Mouse (Mus musculus): ENCODE data around the gene Amn1. TPM values are rescaled to one million over a fixed set of nuclear protein-coding genes. Genes with fewer than 3 reads are reported as not detected.
"Not testable (repeated sequence)": the region's sequence is repeated elsewhere in the genome, so short reads cannot be mapped to it uniquely, and the experiment has no call there.

The Amn1 gene
- total RNA-seq, 1 experiment, result 12.6 TPM

- in situ Hi-C loops (cut with MboI; ENCODE audit: low sequenced_read_pairs in 2 of 2, unreplicated experiment in 2 of 2), result no loop called here
- no peaks in the 10 kb centered on the region for H3K4me1 ChIP-seq (ENCODE audit: control insufficient read depth in 2 of 2, insufficient read depth in 2 of 2, low read length in 2 of 2, poor library complexity in 1 of 2)
- no peak for TF ChIP-seq ZC3H11A (IDR thresholded peaks at IDR 0.05; ENCODE audit: borderline replicate concordance, low read depth, low read length)
- no peak for TF ChIP-seq CHD2 (IDR thresholded peaks at IDR 0.05; ENCODE audit: low read depth, low read length)
- TF ChIP-seq ZNF384 (IDR thresholded peaks at IDR 0.05; ENCODE audit: low read depth, low read length), result no peak
- no peak for TF ChIP-seq HCFC1 (IDR thresholded peaks at IDR 0.05; ENCODE audit: borderline replicate concordance, insufficient read depth, low read length)
- TF ChIP-seq MAFK (IDR thresholded peaks at IDR 0.05; ENCODE audit: insufficient read depth, low read depth, low read length), result no peak
- H3K4me3 ChIP-seq (ENCODE audit: insufficient read depth in 1 of 2, low read depth in 1 of 2, low read length in 2 of 2, poor library complexity in 1 of 2, severe bottlenecking in 1 of 2), result no peak overlapping the region
- H3K9me3 ChIP-seq (ENCODE audit: control insufficient read depth, insufficient read depth, low read depth, low read length), result no peaks in the 10 kb centered on the region
- no peak overlapping the region for H3K27ac ChIP-seq (ENCODE audit: insufficient read depth, low read depth, low read length, poor library complexity, severe bottlenecking)
- H3K9ac ChIP-seq (ENCODE audit: insufficient read depth, low read depth, low read length, poor library complexity, severe bottlenecking), result no peak overlapping the region
- H3K36me3 ChIP-seq (ENCODE audit: control insufficient read depth, insufficient read depth, low read length, poor library complexity, severe bottlenecking), result peaks cover 6% of the 10 kb centered on the region
- DNase-seq (ENCODE audit: low read depth, low spot score), result no peak
Observed at GRCm38 (mm10) chr6:149179064-149179463, 9.4 kb downstream of the Amn1 start.

GRCm38 (mm10) chr6:149174932-149175570 is 13.5 kb downstream of the Amn1 start:
- H3K4me1 ChIP-seq (ENCODE audit: control insufficient read depth in 2 of 2, insufficient read depth in 2 of 2, low read length in 2 of 2, poor library complexity in 1 of 2), result no peaks in the 10 kb centered on the region
- no peak overlapping the region for H3K27ac ChIP-seq (ENCODE audit: insufficient read depth, low read depth, low read length, poor library complexity, severe bottlenecking)
- no peak overlapping the region for H3K9ac ChIP-seq (ENCODE audit: insufficient read depth, low read depth, low read length, poor library complexity, severe bottlenecking)
- in situ Hi-C loops (cut with MboI; ENCODE audit: low sequenced_read_pairs in 2 of 2, unreplicated experiment in 2 of 2), result no loop called here
- DNase-seq (ENCODE audit: low read depth, low spot score), result no peak
- H3K9me3 ChIP-seq (ENCODE audit: control insufficient read depth, insufficient read depth, low read depth, low read length), result no peaks in the 10 kb centered on the region
- H3K36me3 ChIP-seq (ENCODE audit: control insufficient read depth, insufficient read depth, low read length, poor library complexity, severe bottlenecking), result peaks cover 2% of the 10 kb centered on the region; the same call in 1 of the 2 replicates
- H3K4me3 ChIP-seq (ENCODE audit: insufficient read depth in 1 of 2, low read depth in 1 of 2, low read length in 2 of 2, poor library complexity in 1 of 2, severe bottlenecking in 1 of 2), result no peak overlapping the region
- TF ChIP-seq ZC3H11A (IDR thresholded peaks at IDR 0.05; ENCODE audit: borderline replicate concordance, low read depth, low read length), result no peak
- TF ChIP-seq CHD2 (IDR thresholded peaks at IDR 0.05; ENCODE audit: low read depth, low read length), result no peak
- TF ChIP-seq ZNF384 (IDR thresholded peaks at IDR 0.05; ENCODE audit: low read depth, low read length), result no peak
- no peak for TF ChIP-seq HCFC1 (IDR thresholded peaks at IDR 0.05; ENCODE audit: borderline replicate concordance, insufficient read depth, low read length)
- TF ChIP-seq MAFK (IDR thresholded peaks at IDR 0.05; ENCODE audit: insufficient read depth, low read depth, low read length), result no peak

GRCm38 (mm10) chr6:149173831-149174625 is 14.5 kb downstream of the Amn1 start:
- DNase-seq (ENCODE audit: low read depth, low spot score), result no peak
- Histone ChIP-seq H3K36me3 (ENCODE audit: control insufficient read depth, insufficient read depth, low read length, poor library complexity, severe bottlenecking) (no peaks in the 10 kb centered on the region; the same call in 1 of the 2 replicates), H3K27ac (ENCODE audit: insufficient read depth, low read depth, low read length, poor library complexity, severe bottlenecking) (no peak overlapping the region), H3K9ac (ENCODE audit: insufficient read depth, low read depth, low read length, poor library complexity, severe bottlenecking) (no peak overlapping the region), H3K9me3 (ENCODE audit: control insufficient read depth, insufficient read depth, low read depth, low read length) (no peaks in the 10 kb centered on the region), H3K4me3 (ENCODE audit: insufficient read depth in 1 of 2, low read depth in 1 of 2, low read length in 2 of 2, poor library complexity in 1 of 2, severe bottlenecking in 1 of 2) (no peak overlapping the region), H3K4me1 (ENCODE audit: control insufficient read depth in 2 of 2, insufficient read depth in 2 of 2, low read length in 2 of 2, poor library complexity in 1 of 2) (no peaks in the 10 kb centered on the region)
- in situ Hi-C loops (cut with MboI; ENCODE audit: low sequenced_read_pairs in 2 of 2, unreplicated experiment in 2 of 2), result no loop called here
- TF ChIP-seq MAFK (IDR thresholded peaks at IDR 0.05; ENCODE audit: insufficient read depth, low read depth, low read length) (no peak), ZC3H11A (IDR thresholded peaks at IDR 0.05; ENCODE audit: borderline replicate concordance, low read depth, low read length) (no peak), HCFC1 (IDR thresholded peaks at IDR 0.05; ENCODE audit: borderline replicate concordance, insufficient read depth, low read length) (no peak)

- not testable (repeated sequence) for H3K9me3 ChIP-seq (ENCODE audit: control insufficient read depth, insufficient read depth, low read depth, low read length); H3K36me3 ChIP-seq (ENCODE audit: control insufficient read depth, insufficient read depth, low read length, poor library complexity, severe bottlenecking)
Observed at GRCm38 (mm10) chr6:149169965-149170364, 18.5 kb downstream of the Amn1 start.

More at GRCm38 (mm10) chr6:149169965-149170364, 18.5 kb downstream of the Amn1 start:
- H3K9ac ChIP-seq (ENCODE audit: insufficient read depth, low read depth, low read length, poor library complexity, severe bottlenecking); H3K4me3 ChIP-seq (ENCODE audit: insufficient read depth in 1 of 2, low read depth in 1 of 2, low read length in 2 of 2, poor library complexity in 1 of 2, severe bottlenecking in 1 of 2); DNase-seq (ENCODE audit: low read depth, low spot score); H3K27ac ChIP-seq (ENCODE audit: insufficient read depth, low read depth, low read length, poor library complexity, severe bottlenecking); H3K4me1 ChIP-seq (ENCODE audit: control insufficient read depth in 2 of 2, insufficient read depth in 2 of 2, low read length in 2 of 2, poor library complexity in 1 of 2); in situ Hi-C loops (cut with MboI; ENCODE audit: low sequenced_read_pairs in 2 of 2, unreplicated experiment in 2 of 2): not testable (repeated sequence)
